8 mouse cellular contexts compared by ENCODE assay signal in the genomic region with DNA sequence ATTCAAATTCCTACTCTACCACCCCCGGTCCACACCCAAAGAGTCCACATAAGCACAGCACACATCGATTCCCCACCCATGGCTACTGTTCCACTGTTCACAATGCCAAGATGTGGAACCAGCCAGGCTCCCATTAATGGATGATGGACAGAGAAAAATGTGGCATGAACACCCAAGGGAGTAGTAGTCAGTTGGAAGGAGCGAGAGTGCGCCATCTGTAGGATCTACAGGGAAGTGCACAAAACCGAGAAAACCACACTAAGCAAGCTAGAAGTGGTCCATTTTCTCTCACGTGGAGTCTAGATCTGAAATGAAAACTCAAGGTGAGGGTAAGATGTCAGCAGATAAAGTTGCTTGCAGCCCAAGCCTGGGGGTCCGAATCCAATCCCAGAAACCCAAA. TPM values are rescaled to one million over a fixed set of nuclear protein-coding genes. Genes with fewer than 3 reads are reported as not detected.
DNase-seq lines count a peak whose midpoint lies in the region; ATAC-seq lines count a peak whose summit lies in the region.

No protein-coding gene starts in this region.

- peak; percentile 69 for ATAC-seq in megakaryocyte progenitor cell, adult 5-6 weeks (replicated peaks; ENCODE audit: poor library complexity)

- DNase-seq in embryo, embryonic 10.5 days (ENCODE audit: low spot score), result peak; percentile 47
- DNase-seq in embryo, embryonic 9.5 days (ENCODE audit: extremely low spot score), result no peak
- DNase-seq in 416B (ENCODE audit: low read depth), result peak; percentile 58
- peak; percentile 81 for DNase-seq in ZHBTc4 (ENCODE audit: low read depth, low spot score)
- DNase-seq in spleen, postnatal 36 days (ENCODE audit: low spot score in 2 of 2), result no peak
- DNase-seq in heart, adult 11 months, result no peak
- no peak for DNase-seq in kidney, adult 11 months

RNA-seq across cellular contexts. Expression of gene Anxa4, which starts 27.3 kb away (rescaled TPM):
- 14.6 and 18.4 TPM in 2 replicates for total RNA-seq in megakaryocyte progenitor cell, adult 5-6 weeks (2015)
- total RNA-seq in megakaryocyte progenitor cell, adult 5-6 weeks (2017), result 15.3 and 21.2 TPM in 2 replicates

RNA-seq across cellular contexts. Expression of gene Aak1, which starts 28.6 kb away (rescaled TPM):
- total RNA-seq in megakaryocyte progenitor cell, adult 5-6 weeks (2015), result 30.1 and 30.6 TPM in 2 replicates
- 6.0 and 11.0 TPM in 2 replicates for total RNA-seq in megakaryocyte progenitor cell, adult 5-6 weeks (2017)

Comparison
In these comparisons a context has a peak if more than half of its experiments do, and no peak if none do; other contexts are left out.
1. DNase-seq: peak in embryo, embryonic 10.5 days (single experiment), 416B (single experiment) and ZHBTc4 (single experiment); none in embryo, embryonic 9.5 days (single experiment), spleen, postnatal 36 days (0 of 2), heart, adult 11 months (single experiment) and kidney, adult 11 months (single experiment).